In the genomic region with DNA sequence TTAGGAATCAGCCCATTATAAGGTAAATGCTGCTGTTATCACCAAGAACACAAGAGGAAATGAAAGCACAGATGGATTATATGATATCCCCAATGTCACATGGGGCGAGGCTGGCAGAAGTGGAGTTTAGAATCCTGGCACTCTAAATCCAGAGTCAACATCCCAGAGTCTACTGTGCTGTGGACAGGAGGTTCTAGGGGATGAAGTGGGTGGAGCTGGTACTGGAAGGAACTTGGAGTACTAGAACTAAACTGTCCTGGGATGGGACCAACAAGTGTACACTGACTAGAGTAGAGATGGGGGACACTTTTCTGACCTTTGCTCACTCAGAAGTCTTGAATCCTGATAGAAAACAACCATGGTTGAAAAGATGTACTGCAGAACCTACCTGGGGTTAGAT, we compare ENCODE assay signal across 25 mouse cellular contexts. TPM values are rescaled to one million over a fixed set of nuclear protein-coding genes. Genes with fewer than 3 reads are reported as not detected.
DNase-seq lines count a peak whose midpoint lies in the region; ATAC-seq and TF ChIP-seq lines count a peak whose summit lies in the region.
"Had no signal": no experiment of that assay in that cellular context is flagged by ENCODE, and none has a peak within 500 bp of the region (broad histone marks: within the 10 kb centered on the region; RNA-seq: fewer than 3 reads in every experiment).

No protein-coding gene starts in this region.

- TF ChIP-seq EP300 in liver, postnatal 0 days (IDR thresholded peaks at IDR 0.05; ENCODE audit: low read depth), result 0 out of 2 replicates have a peak, but pooled peaks have one; percentile 27

- H3K4me3 ChIP-seq in forebrain, embryonic 10.5 days, result no peak overlapping the region
- H3K4me3 ChIP-seq in forebrain, embryonic 16.5 days (replicated peaks; ENCODE audit: low read length), result no peak overlapping the region
- no peak overlapping the region for H3K4me3 ChIP-seq in liver, postnatal 0 days (ENCODE audit: low read depth, low read length)
- H3K4me3 ChIP-seq in liver, embryonic 12.5 days, result no peak overlapping the region
- no peak overlapping the region for H3K4me3 ChIP-seq in embryonic facial prominence, embryonic 10.5 days
- H3K4me3 ChIP-seq: embryonic facial prominence, embryonic 12.5 days; embryonic facial prominence, embryonic 15.5 days; forebrain, embryonic 12.5 days; forebrain, embryonic 15.5 days; gastrocnemius, adult 2 months had no signal

- H3K9ac ChIP-seq in forebrain, embryonic 16.5 days (replicated peaks; ENCODE audit: low read depth, low read length), result no peak overlapping the region
- no peak overlapping the region for H3K9ac ChIP-seq in liver, postnatal 0 days (replicated peaks)
- no peak overlapping the region for H3K9ac ChIP-seq in liver, embryonic 12.5 days
- H3K9ac ChIP-seq: embryonic facial prominence, embryonic 12.5 days; embryonic facial prominence, embryonic 15.5 days; forebrain, embryonic 12.5 days; forebrain, embryonic 15.5 days; hindbrain, embryonic 14.5 days had no signal

- no peak for ATAC-seq in forebrain, embryonic 16.5 days
- peak; percentile 45 for ATAC-seq in liver, postnatal 0 days
- ATAC-seq in liver, embryonic 12.5 days, result no peak
- ATAC-seq in monocyte, adult 5-6 weeks (replicated peaks; ENCODE audit: insufficient number of reproducible peaks, low FRiP score, low TSS enrichment, poor library complexity, severe bottlenecking), result no peak
- ATAC-seq: forebrain, embryonic 15.5 days; hindbrain, postnatal 0 days had no signal

- H3K4me2 ChIP-seq in forebrain, embryonic 16.5 days (ENCODE audit: low read length), result no peak overlapping the region
- no peak overlapping the region for H3K4me2 ChIP-seq in liver, postnatal 0 days (ENCODE audit: low read depth, low read length)
- no peak overlapping the region for H3K4me2 ChIP-seq in liver, embryonic 12.5 days
- H3K4me2 ChIP-seq: embryonic facial prominence, embryonic 12.5 days; embryonic facial prominence, embryonic 15.5 days; forebrain, embryonic 12.5 days; forebrain, embryonic 15.5 days; heart, embryonic 11.5 days; hindbrain, embryonic 14.5 days had no signal

- TF ChIP-seq CTCF in liver, postnatal 0 days (IDR thresholded peaks at IDR 0.05; ENCODE audit: low read depth), result no peak

- WGBS in forebrain, embryonic 10.5 days, result 88% methylated on average over 1 of the region's 1 CpGs
- WGBS in forebrain, embryonic 16.5 days, result 100% methylated on average over 1 of the region's 1 CpGs
- WGBS in liver, postnatal 0 days (ENCODE audit: insufficient replicate concordance), result 68% methylated on average over 1 of the region's 1 CpGs
- 52% methylated on average over 1 of the region's 1 CpGs for WGBS in liver, embryonic 12.5 days (ENCODE audit: insufficient replicate concordance)
- 89% methylated on average over 1 of the region's 1 CpGs for WGBS in embryonic facial prominence, embryonic 10.5 days

- peaks cover 10% of the 10 kb centered on the region; the same call in 1 of the 2 replicates for H3K27me3 ChIP-seq in forebrain, embryonic 10.5 days (ENCODE audit: poor library complexity, severe bottlenecking)
- no peaks in the 10 kb centered on the region for H3K27me3 ChIP-seq in forebrain, embryonic 16.5 days (replicated peaks; ENCODE audit: control insufficient read depth, insufficient read depth, low read length)
- no peaks in the 10 kb centered on the region for H3K27me3 ChIP-seq in liver, postnatal 0 days (ENCODE audit: insufficient read depth, low read length)
- H3K27me3 ChIP-seq in liver, embryonic 12.5 days (replicated peaks), result peaks cover 15% of the 10 kb centered on the region; the same call in 1 of the 2 replicates
- H3K27me3 ChIP-seq in embryonic facial prominence, embryonic 10.5 days (replicated peaks; ENCODE audit: low read depth, poor library complexity, severe bottlenecking), result peaks cover 13% of the 10 kb centered on the region; the same call in 1 of the 2 replicates
- H3K27me3 ChIP-seq: embryonic facial prominence, embryonic 15.5 days; forebrain, embryonic 12.5 days; forebrain, embryonic 15.5 days had no signal

- DNase-seq in forebrain, embryonic 10.5 days (ENCODE audit: extremely low spot score, low spot score), result no peak
- no peak for DNase-seq in liver, postnatal 0 days
- DNase-seq in embryonic facial prominence, embryonic 10.5 days (ENCODE audit: low spot score), result no peak
- DNase-seq in right cerebral cortex, postnatal 14 days, result no peak
- DNase-seq: cerebellum, adult 11-12 months; cerebellum, adult 8-10 months; cerebellum, postnatal 10 days; cerebellum, postnatal 36 days; gastrocnemius, adult 2 months; gastrocnemius, postnatal 14 days; heart, adult 11 months had no signal

- H3K9me3 ChIP-seq in forebrain, embryonic 10.5 days, result no peaks in the 10 kb centered on the region
- H3K9me3 ChIP-seq in forebrain, embryonic 16.5 days (ENCODE audit: control insufficient read depth, low read length), result no peaks in the 10 kb centered on the region
- H3K9me3 ChIP-seq in liver, postnatal 0 days (ENCODE audit: low read length), result 0 out of 2 replicates have a peak, but pooled peaks cover 3% of the 10 kb centered on the region
- H3K9me3 ChIP-seq in liver, embryonic 12.5 days (replicated peaks), result no peaks in the 10 kb centered on the region
- no peaks in the 10 kb centered on the region for H3K9me3 ChIP-seq in embryonic facial prominence, embryonic 10.5 days
- H3K9me3 ChIP-seq: embryonic facial prominence, embryonic 12.5 days; embryonic facial prominence, embryonic 15.5 days; forebrain, embryonic 12.5 days; forebrain, embryonic 15.5 days had no signal

- H3K36me3 ChIP-seq in forebrain, embryonic 10.5 days (replicated peaks), result no peaks in the 10 kb centered on the region
- H3K36me3 ChIP-seq in forebrain, embryonic 16.5 days (ENCODE audit: control insufficient read depth, insufficient read depth), result no peaks in the 10 kb centered on the region
- H3K36me3 ChIP-seq in liver, postnatal 0 days (replicated peaks; ENCODE audit: insufficient read depth, low read length), result no peaks in the 10 kb centered on the region
- H3K36me3 ChIP-seq in liver, embryonic 12.5 days, result no peaks in the 10 kb centered on the region
- H3K36me3 ChIP-seq in embryonic facial prominence, embryonic 10.5 days (replicated peaks), result no peaks in the 10 kb centered on the region
- H3K36me3 ChIP-seq: embryonic facial prominence, embryonic 12.5 days; embryonic facial prominence, embryonic 15.5 days; forebrain, embryonic 12.5 days; forebrain, embryonic 15.5 days had no signal

- peak overlapping the region; percentile 83; the same call in 1 of the 2 replicates for H3K27ac ChIP-seq in forebrain, embryonic 10.5 days
- H3K27ac ChIP-seq in forebrain, embryonic 16.5 days (ENCODE audit: low read length), result no peak overlapping the region
- H3K27ac ChIP-seq in liver, postnatal 0 days (ENCODE audit: low read depth), result 0 out of 2 replicates have a peak overlapping the region, but pooled peaks have one; percentile 67
- no peak overlapping the region for H3K27ac ChIP-seq in liver, embryonic 12.5 days
- peak overlapping the region; percentile 70 for H3K27ac ChIP-seq in embryonic facial prominence, embryonic 10.5 days (replicated peaks)
- H3K27ac ChIP-seq: embryonic facial prominence, embryonic 12.5 days; embryonic facial prominence, embryonic 15.5 days; forebrain, embryonic 15.5 days; gastrocnemius, adult 2 months; hindbrain, embryonic 14.5 days; hindbrain, postnatal 0 days had no signal

- H3K4me1 ChIP-seq in forebrain, embryonic 10.5 days, result peaks cover 65% of the 10 kb centered on the region
- H3K4me1 ChIP-seq in forebrain, embryonic 16.5 days (replicated peaks; ENCODE audit: control insufficient read depth, insufficient read depth, low read length), result peaks cover 20% of the 10 kb centered on the region
- H3K4me1 ChIP-seq in liver, postnatal 0 days (ENCODE audit: insufficient read depth), result peaks cover 25% of the 10 kb centered on the region
- no peaks in the 10 kb centered on the region for H3K4me1 ChIP-seq in liver, embryonic 12.5 days
- H3K4me1 ChIP-seq in embryonic facial prominence, embryonic 10.5 days, result peaks cover 70% of the 10 kb centered on the region

RNA-seq across cellular contexts. Expression of a gene that starts 38.7 kb away (rescaled TPM):
- 26.2 and 31.0 TPM in 2 replicates for polyA plus RNA-seq in forebrain, embryonic 10.5 days (2016; fragmentation: Nextera tagmentation; extraction: Ambion mirVana)
- 32.9 and 34.3 TPM in 2 replicates for polyA plus RNA-seq in forebrain, embryonic 16.5 days (2015; fragmentation: Nextera tagmentation; extraction: Ambion mirVana)
- polyA plus RNA-seq in liver, postnatal 0 days (2015; fragmentation: Nextera tagmentation; extraction: Ambion mirVana), result 15.8 and 22.9 TPM in 2 replicates
- polyA plus RNA-seq in liver, embryonic 12.5 days (2016; fragmentation: Nextera tagmentation; extraction: Ambion mirVana), result 0.57 and 0.81 TPM in 2 replicates
- 7.9 and 9.5 TPM in 2 replicates for polyA plus RNA-seq in embryonic facial prominence, embryonic 10.5 days (2016; fragmentation: Nextera tagmentation; extraction: Ambion mirVana)
- 6.7 to 7.3 TPM (median 7.1 TPM) in 3 replicates for total RNA-seq in monocyte, adult 5-6 weeks (2017)
- total RNA-seq: MEL had no signal

RNA-seq across cellular contexts. Expression of a gene that starts 47.8 kb away (rescaled TPM):
- 7.4 and 7.7 TPM in 2 replicates for polyA plus RNA-seq in forebrain, embryonic 10.5 days (2016; fragmentation: Nextera tagmentation; extraction: Ambion mirVana)
- polyA plus RNA-seq in forebrain, embryonic 16.5 days (2015; fragmentation: Nextera tagmentation; extraction: Ambion mirVana), result 40.4 and 42.7 TPM in 2 replicates
- polyA plus RNA-seq in liver, postnatal 0 days (2015; fragmentation: Nextera tagmentation; extraction: Ambion mirVana), result 13.9 and 15.7 TPM in 2 replicates
- polyA plus RNA-seq in liver, embryonic 12.5 days (2016; fragmentation: Nextera tagmentation; extraction: Ambion mirVana), result 10.4 TPM in 2 replicates
- polyA plus RNA-seq in embryonic facial prominence, embryonic 10.5 days (2016; fragmentation: Nextera tagmentation; extraction: Ambion mirVana), result 8.0 and 9.5 TPM in 2 replicates
- 53.3 to 72.4 TPM (median 55.1 TPM) in 3 replicates for total RNA-seq in monocyte, adult 5-6 weeks (2017)

RNA-seq across cellular contexts. Expression of a gene that starts 48.6 kb away (rescaled TPM):
- 9.1 and 9.6 TPM in 2 replicates for polyA plus RNA-seq in forebrain, embryonic 10.5 days (2016; fragmentation: Nextera tagmentation; extraction: Ambion mirVana)
- 16.1 and 22.4 TPM in 2 replicates for polyA plus RNA-seq in forebrain, embryonic 16.5 days (2015; fragmentation: Nextera tagmentation; extraction: Ambion mirVana)
- polyA plus RNA-seq in liver, postnatal 0 days (2015; fragmentation: Nextera tagmentation; extraction: Ambion mirVana), result 0.05 TPM in 1 of 2 replicates, not detected in the other
- 0.10 and 0.22 TPM in 2 replicates for polyA plus RNA-seq in liver, embryonic 12.5 days (2016; fragmentation: Nextera tagmentation; extraction: Ambion mirVana)
- polyA plus RNA-seq in embryonic facial prominence, embryonic 10.5 days (2016; fragmentation: Nextera tagmentation; extraction: Ambion mirVana), result 2.3 and 2.6 TPM in 2 replicates
- total RNA-seq in monocyte, adult 5-6 weeks (2017), result not detected in 3 replicates
- total RNA-seq: CH12.LX; gastrocnemius, adult 2 months; heart, adult 8-10 months; heart, postnatal 25 days; MEL had no signal

Comparison
In these comparisons a context has a peak if more than half of its experiments do, and no peak if none do; other contexts are left out.
1. H3K27ac ChIP-seq: peak in forebrain, embryonic 10.5 days (single experiment), liver, postnatal 0 days (single experiment) and embryonic facial prominence, embryonic 10.5 days (single experiment); none in forebrain, embryonic 16.5 days (single experiment) and liver, embryonic 12.5 days (single experiment).